Mouse (Mus musculus) intestine, embryonic 14.5 days (tissue): ENCODE data around the gene Chst12. TPM values are rescaled to one million over a fixed set of nuclear protein-coding genes. Genes with fewer than 3 reads are reported as not detected.
A peak's percentile ranks its signal among the peaks of the same experiment; 100 is the strongest.

Experiments
- ATAC-seq: fragments of 200-750 bp; cut with Nextera tagmentation; replicated peaks from 2 replicates; pipeline ENCODE4 v1.8.0; 2017; ENCODE audit warnings: low read depth, moderate number of reproducible peaks, moderate TSS enrichment, moderate library complexity; ENCODE audit not compliant: low FRiP score, low TSS enrichment
- DNase-seq: peaks from one replicate; pipeline ENCODE4 v3.0.0-alpha.2; 2018; ENCODE audit warnings: low spot score
- H3K27ac ChIP-seq: fragments of 300-500 bp; sonication (generic); 2 replicates; pipeline ENCODE4 v1.5.1; 2014; ENCODE audit warnings: low read depth, mild to moderate bottlenecking, control low read depth
- H3K27me3 ChIP-seq: fragments of 300-500 bp; sonication (generic); replicated peaks from 2 replicates; pipeline ENCODE4 v1.6.1; 2014; ENCODE audit warnings: low read length, control low read depth; ENCODE audit not compliant: control insufficient read depth, insufficient read depth
- H3K36me3 ChIP-seq: fragments of 300-500 bp; sonication (generic); 2 replicates; pipeline ENCODE4 v1.6.1; 2014; ENCODE audit warnings: low read length, control low read depth; ENCODE audit not compliant: control insufficient read depth, insufficient read depth
- H3K4me1 ChIP-seq: fragments of 300-500 bp; sonication (generic); replicated peaks from 2 replicates; pipeline ENCODE4 v1.6.1; 2014; ENCODE audit warnings: low read length, control low read depth, mixed read lengths; ENCODE audit not compliant: control insufficient read depth, insufficient read depth
- H3K4me2 ChIP-seq: fragments of 300-500 bp; sonication (generic); 2 replicates; pipeline ENCODE4 v1.6.1; 2014; ENCODE audit warnings: low read length
- H3K4me3 ChIP-seq: fragments of 300-500 bp; sonication (generic); 2 replicates; pipeline ENCODE4 v1.5.1; 2014; ENCODE audit warnings: low read depth, low read length, control low read depth, mixed read lengths
- H3K9ac ChIP-seq: fragments of 300-500 bp; sonication (generic); 2 replicates; pipeline ENCODE4 v1.6.1; 2014; ENCODE audit warnings: mild to moderate bottlenecking, low read length
- H3K9me3 ChIP-seq: fragments of 300-500 bp; sonication (generic); 2 replicates; pipeline ENCODE4 v1.6.1; 2016; ENCODE audit warnings: low read length, control low read depth; ENCODE audit not compliant: control insufficient read depth
- WGBS: fragments of 180-500 bp; shearing (Covaris S2); extraction: QIAGEN DNeasy Blood & Tissue Kit; methylation state at CpG from one replicate; pipeline ENCODE4 v1.1.7; 2014; 5-methylcytosine and 5-hydroxymethylcytosine counted together
- polyA plus RNA-seq: library from polyadenylated mRNA; unstranded; fragments of >200 nt; fragmentation: Nextera tagmentation; extraction: Ambion mirVana; gene quantifications from 2 replicates; pipeline ENCODE4 v1.2.1, GENCODE M21; 2014

Gene Chst12
- polyA plus RNA-seq, 1 experiment from 2014 or later: 20.7 TPM

GRCm38 (mm10) chr5:140510012-140511000 is 5.0 kb downstream of the Chst12 start:
- DNase-seq (no peak), ATAC-seq (no peak)
- Histone ChIP-seq H3K36me3 (no peaks in the 10 kb centered on the region), H3K27ac (no peak overlapping the region), H3K9me3 (no peaks in the 10 kb centered on the region), H3K4me1 (peaks cover 48% of the 10 kb centered on the region), H3K4me2 (no peak overlapping the region), H3K4me3 (no peak overlapping the region), H3K27me3 (no peaks in the 10 kb centered on the region), H3K9ac (no peak overlapping the region)
- 53% methylated on average over 27 of the region's 27 CpGs for WGBS

GRCm38 (mm10) chr5:140513921-140514320 is 8.6 kb downstream of the Chst12 start:
- no peak overlapping the region for H3K9ac ChIP-seq
- no peaks in the 10 kb centered on the region for H3K9me3 ChIP-seq
- no peaks in the 10 kb centered on the region for H3K36me3 ChIP-seq
- H3K4me2 ChIP-seq: no peak overlapping the region
- no peak overlapping the region for H3K27ac ChIP-seq
- H3K4me1 ChIP-seq: peaks cover 22% of the 10 kb centered on the region
- DNase-seq (no peak), ATAC-seq (no peak)
- H3K4me3 ChIP-seq: no peak overlapping the region
- WGBS: 69% methylated on average over 8 of the region's 8 CpGs
- H3K27me3 ChIP-seq: no peaks in the 10 kb centered on the region

DNA sequence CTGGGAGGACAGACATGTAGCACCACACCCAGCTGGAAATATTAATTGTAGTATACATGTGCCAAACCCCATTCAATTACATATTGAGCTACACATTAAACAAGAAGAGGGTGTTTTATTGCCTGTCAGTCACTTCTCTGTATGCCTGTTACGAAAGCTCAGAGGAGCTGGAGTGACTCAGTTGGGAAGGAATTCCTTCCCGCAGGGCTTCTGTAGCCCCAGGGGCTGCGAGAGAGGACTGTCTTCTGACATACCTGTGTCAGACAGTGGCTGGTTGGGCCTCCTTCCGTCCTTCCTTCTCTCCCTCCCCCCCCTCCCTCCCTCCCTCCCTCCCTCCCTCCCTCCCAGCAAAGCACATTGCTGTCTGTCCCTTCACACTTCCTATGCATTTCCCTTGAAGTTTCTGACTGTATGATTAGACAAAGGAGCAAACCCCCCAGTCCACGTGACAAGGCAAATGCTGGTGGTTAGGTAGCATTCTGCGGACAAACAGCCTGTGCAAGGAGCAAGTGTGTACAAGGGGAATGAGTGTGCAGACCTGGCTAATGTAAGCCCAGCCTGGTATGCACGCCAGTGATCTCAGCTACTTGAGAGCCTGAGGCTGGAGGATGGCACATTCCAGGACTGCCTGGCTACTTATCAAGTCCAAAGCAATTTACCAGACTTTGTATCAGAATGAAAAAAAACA is 9.6 kb downstream of the Chst12 start:
- H3K27ac ChIP-seq: peak overlapping the region; percentile 65; the same call in 1 of the 2 replicates
- 0 out of 2 replicates have a peak overlapping the region, but pooled peaks have one; percentile 22 for H3K9ac ChIP-seq
- 15% methylated on average over 7 of the region's 7 CpGs for WGBS
- no peaks in the 10 kb centered on the region for H3K27me3 ChIP-seq
- peaks cover 19% of the 10 kb centered on the region for H3K4me1 ChIP-seq
- ATAC-seq (peak; percentile 82), DNase-seq (no peak)
- no peaks in the 10 kb centered on the region for H3K9me3 ChIP-seq
- H3K36me3 ChIP-seq: no peaks in the 10 kb centered on the region
- H3K4me3 ChIP-seq: no peak overlapping the region
- no peak overlapping the region for H3K4me2 ChIP-seq

GRCm38 (mm10) chr5:140517159-140517920 is 12.0 kb downstream of the Chst12 start:
- DNase-seq (no peak), ATAC-seq (no peak)
- Histone ChIP-seq H3K4me3 (no peak overlapping the region), H3K9ac (no peak overlapping the region), H3K4me2 (no peak overlapping the region), H3K27me3 (no peaks in the 10 kb centered on the region), H3K27ac (no peak overlapping the region), H3K9me3 (no peaks in the 10 kb centered on the region), H3K4me1 (peaks cover 16% of the 10 kb centered on the region), H3K36me3 (no peaks in the 10 kb centered on the region)
- 92% methylated on average over 21 of the region's 21 CpGs for WGBS

GRCm38 (mm10) chr5:140517921-140518230 is 12.5 kb downstream of the Chst12 start:
- no peak overlapping the region for H3K9ac ChIP-seq
- no peak for ATAC-seq
- no peak overlapping the region for H3K27ac ChIP-seq

DNA sequence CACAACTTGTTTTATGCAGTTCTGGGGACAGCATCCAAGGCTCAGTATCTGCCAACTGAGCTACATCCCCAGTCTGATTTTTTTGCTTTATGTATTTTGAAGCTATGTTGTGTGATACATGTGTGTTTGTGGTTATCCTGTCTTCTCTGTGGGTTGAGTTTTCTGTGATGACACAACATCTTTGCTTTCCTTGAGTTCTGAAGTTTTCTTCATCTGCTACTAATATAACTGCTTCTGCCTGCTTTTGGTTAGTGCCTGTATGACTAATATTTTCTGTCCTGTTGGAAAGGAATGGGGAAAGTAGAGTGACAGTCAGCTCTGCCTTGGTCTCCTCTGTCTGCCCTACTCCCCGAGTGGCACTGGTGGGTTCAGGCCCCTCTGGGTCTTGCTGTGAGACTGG is 15.8 kb downstream of the Chst12 start:
- H3K4me1 ChIP-seq: no peaks in the 10 kb centered on the region
- no peaks in the 10 kb centered on the region; the same call in 1 of the 2 replicates for H3K9me3 ChIP-seq
- H3K4me3 ChIP-seq: no peak overlapping the region
- H3K36me3 ChIP-seq: peaks cover 29% of the 10 kb centered on the region
- no peak overlapping the region for H3K4me2 ChIP-seq
- H3K27me3 ChIP-seq: no peaks in the 10 kb centered on the region
- H3K9ac ChIP-seq: no peak overlapping the region
- DNase-seq (no peak), ATAC-seq (no peak)
- H3K27ac ChIP-seq: no peak overlapping the region
- WGBS: 94% methylated on average over 1 of the region's 1 CpGs

More at GRCm38 (mm10) chr5:140517921-140518230, 12.5 kb downstream of the Chst12 start:
- no peak overlapping the region for H3K4me2 ChIP-seq
- no peak overlapping the region for H3K4me3 ChIP-seq
- no peaks in the 10 kb centered on the region for H3K9me3 ChIP-seq
- WGBS: 61% methylated on average over 4 of the region's 4 CpGs
- no peak for DNase-seq
- H3K4me1 ChIP-seq: peaks cover 16% of the 10 kb centered on the region
- no peaks in the 10 kb centered on the region for H3K27me3 ChIP-seq
- H3K36me3 ChIP-seq: no peaks in the 10 kb centered on the region

DNA sequence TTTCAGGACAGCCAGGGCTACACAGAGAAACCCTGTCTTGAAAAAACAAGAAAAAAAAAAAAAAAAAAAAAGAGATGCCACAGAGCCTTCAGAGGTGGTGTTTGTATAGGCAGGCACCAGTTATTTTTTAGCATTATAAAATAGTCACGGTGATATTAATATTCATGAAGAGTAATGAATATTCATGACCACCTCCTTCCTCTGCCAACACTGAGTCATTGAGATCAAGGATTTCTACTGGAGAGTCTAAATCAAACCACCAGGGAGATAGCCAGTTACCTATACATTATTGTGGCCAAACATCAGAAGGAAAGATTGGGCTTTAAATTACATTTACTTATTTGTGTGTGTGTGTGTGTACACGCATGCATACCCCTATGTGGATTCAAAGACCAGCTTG is 21.4 kb downstream of the Chst12 start:
- no peaks in the 10 kb centered on the region; the same call in 1 of the 2 replicates for H3K9me3 ChIP-seq
- H3K4me3 ChIP-seq: no peak overlapping the region
- H3K27me3 ChIP-seq: no peaks in the 10 kb centered on the region
- no peak overlapping the region for H3K4me2 ChIP-seq
- ATAC-seq (no peak), DNase-seq (no peak)
- H3K27ac ChIP-seq: no peak overlapping the region
- H3K4me1 ChIP-seq: no peaks in the 10 kb centered on the region
- peaks cover 46% of the 10 kb centered on the region for H3K36me3 ChIP-seq
- no peak overlapping the region for H3K9ac ChIP-seq
- WGBS: 89% methylated on average over 2 of the region's 2 CpGs

GRCm38 (mm10) chr5:140538111-140538683 is 32.8 kb downstream of the Chst12 start:
- H3K9ac ChIP-seq: no peak overlapping the region
- H3K4me1 ChIP-seq: no peaks in the 10 kb centered on the region
- no peaks in the 10 kb centered on the region for H3K36me3 ChIP-seq
- H3K4me2 ChIP-seq: no peak overlapping the region
- no peak overlapping the region for H3K27ac ChIP-seq
- no peaks in the 10 kb centered on the region for H3K27me3 ChIP-seq
- no peaks in the 10 kb centered on the region for H3K9me3 ChIP-seq
- ATAC-seq (no peak), DNase-seq (no peak)
- 71% methylated on average over 13 of the region's 13 CpGs for WGBS
- H3K4me3 ChIP-seq: no peak overlapping the region
